Mouse (Mus musculus) right cerebral cortex, postnatal 10 days (tissue): ENCODE data around the gene Sclt1.

ENCODE experiments used
- DNase-seq, 2 experiments: peaks; one replicate each; pipeline ENCODE4 v3.0.0; 2021; ENCODE audit warnings: low spot score in 2 of 2

The Sclt1 gene

GRCm38 (mm10) chr3:41606330-41606664, 136.0 kb downstream of the Sclt1 start:
- DNase-seq = peak in 1 of 2 experiments; percentile 22

- DNase-seq = peak in 1 of 2 experiments; percentile 25
These were observed 136.5 kb downstream of the Sclt1 start for GRCm38 (mm10) chr3:41605601-41606329.

GRCm38 (mm10) chr3:41604629-41605321, 137.5 kb downstream of the Sclt1 start:
- DNase-seq = peak in 1 of 2 experiments; percentile 20

GRCm38 (mm10) chr3:41603470-41604019, 138.8 kb downstream of the Sclt1 start:
- no peak for DNase-seq

- no peak for DNase-seq
These were observed 139.4 kb downstream of the Sclt1 start for GRCm38 (mm10) chr3:41602933-41603332.

DNA sequence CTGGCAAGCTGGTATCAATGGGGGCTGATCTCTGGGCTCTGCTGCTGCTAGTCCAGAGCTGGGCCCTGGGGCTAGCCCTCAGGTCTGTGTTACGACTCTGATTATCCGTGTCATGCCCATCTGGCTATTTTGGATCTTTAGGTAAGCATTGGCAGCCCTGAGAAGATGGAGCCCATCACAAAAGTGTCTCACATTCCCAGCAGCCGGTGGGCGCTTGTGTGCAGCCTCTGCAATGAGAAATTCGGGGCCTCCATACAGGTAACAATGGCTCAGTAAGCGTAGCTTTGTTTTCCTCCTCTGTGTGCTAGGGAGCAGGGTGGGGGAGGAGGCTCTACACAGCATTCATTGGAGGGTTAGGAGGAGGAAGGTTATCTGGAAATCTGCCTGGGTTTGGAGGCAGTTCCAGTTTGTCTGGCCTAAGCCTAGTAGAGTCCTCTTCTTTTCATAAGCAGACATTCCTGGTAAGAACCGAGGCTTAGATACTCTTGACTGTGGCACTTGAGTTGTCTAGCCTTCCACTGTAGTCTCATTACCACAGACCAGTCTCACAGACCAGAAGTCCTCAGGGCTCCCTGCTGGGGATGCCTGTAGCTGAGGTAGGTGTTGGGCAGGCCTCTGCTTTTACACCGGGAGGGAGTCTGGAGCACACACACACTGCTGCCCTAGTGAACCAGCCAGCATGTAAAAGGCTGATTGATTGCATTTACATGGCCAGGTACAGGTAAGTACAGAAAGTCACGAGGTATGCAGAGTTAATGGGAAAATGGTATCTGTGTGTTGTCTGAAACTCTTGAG, 140.9 kb downstream of the Sclt1 start:
- DNase-seq = no peak

DNA sequence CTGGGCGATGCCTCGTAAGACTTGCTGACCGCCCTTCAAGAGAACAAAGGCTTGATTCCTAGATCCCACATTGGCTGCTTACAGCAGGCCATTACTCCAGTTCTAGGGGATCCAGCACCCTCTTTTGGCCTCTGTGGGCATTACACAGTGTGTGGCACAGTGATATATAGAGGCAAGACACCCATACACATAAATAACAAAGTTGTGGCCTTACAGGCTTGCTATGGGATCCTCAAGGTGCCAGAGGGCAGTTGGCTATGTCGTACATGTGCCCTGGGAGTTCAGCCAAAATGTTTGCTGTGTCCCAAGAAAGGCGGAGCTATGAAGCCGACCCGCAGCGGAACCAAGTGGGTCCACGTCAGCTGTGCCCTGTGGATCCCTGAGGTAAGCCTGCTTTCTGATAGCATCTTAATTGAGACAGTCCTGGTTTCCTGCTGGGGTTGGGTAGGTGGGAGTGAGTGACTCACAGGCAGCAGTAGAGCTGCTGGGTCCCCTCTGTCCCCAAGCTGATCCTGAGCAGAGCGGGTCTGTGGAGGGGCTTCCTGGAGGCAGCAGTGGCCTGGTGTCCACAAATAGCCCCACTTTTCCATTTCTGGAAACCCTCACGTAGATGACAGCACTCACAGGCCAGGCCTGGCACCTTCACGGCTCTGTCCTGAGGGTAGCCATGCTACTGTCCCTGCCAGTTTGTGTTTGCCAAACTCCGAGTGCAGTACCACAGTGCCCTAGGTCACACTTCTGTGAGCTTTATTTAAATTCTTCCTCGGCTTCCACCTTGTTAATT, 142.3 kb downstream of the Sclt1 start:
- DNase-seq = peak in 1 of 2 experiments; percentile 63

DNA sequence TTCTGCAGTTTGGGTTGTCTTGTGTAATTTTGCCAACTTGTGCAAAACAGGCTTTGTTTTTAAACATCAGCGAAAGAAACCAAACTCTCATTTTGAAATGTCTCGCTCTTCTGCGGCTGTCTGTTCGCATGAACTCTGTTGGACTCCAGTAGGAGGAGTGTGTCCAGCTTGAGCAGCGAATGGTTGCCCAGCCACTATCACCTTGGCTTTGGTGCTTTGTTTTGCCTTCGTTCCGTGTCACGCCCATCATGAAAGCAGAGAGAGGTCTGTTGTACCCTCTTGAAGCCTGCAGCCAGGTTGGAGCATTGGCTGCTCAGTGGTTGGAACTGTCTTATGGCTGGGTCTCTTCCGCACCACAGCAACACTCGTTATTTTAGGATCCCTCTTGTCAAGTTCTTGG, 143.1 kb downstream of the Sclt1 start:
- no peak for DNase-seq

DNA sequence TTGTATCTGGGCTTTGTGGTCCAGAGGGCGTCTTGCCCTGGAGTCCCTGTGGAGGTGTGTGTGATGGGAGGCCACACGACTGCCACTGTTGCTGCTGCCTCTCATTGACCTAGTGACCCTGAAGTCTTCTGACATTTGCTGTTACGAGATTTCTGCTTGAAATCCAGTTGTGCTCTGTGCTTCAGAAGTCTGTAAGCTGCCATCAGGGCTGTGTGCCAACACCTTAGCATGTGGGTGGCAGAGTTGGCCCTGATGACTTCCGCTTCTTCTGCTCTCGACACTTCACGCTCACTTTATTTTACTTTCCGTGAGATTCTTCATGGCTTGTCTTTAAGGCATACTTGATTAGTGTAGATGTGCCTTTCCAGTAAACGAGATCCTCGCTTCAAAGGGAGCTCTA, 143.9 kb downstream of the Sclt1 start:
- no peak for DNase-seq

GRCm38 (mm10) chr3:41597036-41597435, 145.3 kb downstream of the Sclt1 start:
- no peak for DNase-seq

DNA sequence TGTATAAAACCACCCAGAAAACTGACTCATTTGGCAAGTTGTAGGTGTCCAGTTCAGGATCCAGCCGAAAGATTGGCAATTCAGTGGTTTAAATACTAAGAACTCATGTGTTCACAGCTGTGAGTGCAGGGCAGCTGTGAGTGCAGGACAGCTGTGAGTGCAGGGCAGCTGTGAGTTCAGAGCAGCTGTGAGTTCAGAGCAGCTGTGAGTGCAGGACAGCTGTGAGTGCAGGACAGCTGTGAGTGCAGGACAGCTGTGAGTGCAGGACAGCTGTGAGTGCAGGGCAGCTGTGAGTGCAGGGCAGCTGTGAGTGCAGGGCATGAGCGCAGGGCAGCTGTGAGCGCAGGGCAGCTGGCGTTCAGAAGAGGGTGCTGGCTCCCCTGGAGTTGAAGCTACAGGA, 147.3 kb downstream of the Sclt1 start:
- no peak for DNase-seq

- no peak for DNase-seq
These were observed 148.0 kb downstream of the Sclt1 start for GRCm38 (mm10) chr3:41594097-41594879.

GRCm38 (mm10) chr3:41592805-41593204, 149.5 kb downstream of the Sclt1 start:
- DNase-seq = no peak

- DNase-seq = no peak
These were observed 150.6 kb downstream of the Sclt1 start for GRCm38 (mm10) chr3:41591651-41592170.

GRCm38 (mm10) chr3:41590695-41591559, 151.4 kb downstream of the Sclt1 start:
- DNase-seq = no peak

GRCm38 (mm10) chr3:41589988-41590387, 152.3 kb downstream of the Sclt1 start:
- no peak for DNase-seq

DNA sequence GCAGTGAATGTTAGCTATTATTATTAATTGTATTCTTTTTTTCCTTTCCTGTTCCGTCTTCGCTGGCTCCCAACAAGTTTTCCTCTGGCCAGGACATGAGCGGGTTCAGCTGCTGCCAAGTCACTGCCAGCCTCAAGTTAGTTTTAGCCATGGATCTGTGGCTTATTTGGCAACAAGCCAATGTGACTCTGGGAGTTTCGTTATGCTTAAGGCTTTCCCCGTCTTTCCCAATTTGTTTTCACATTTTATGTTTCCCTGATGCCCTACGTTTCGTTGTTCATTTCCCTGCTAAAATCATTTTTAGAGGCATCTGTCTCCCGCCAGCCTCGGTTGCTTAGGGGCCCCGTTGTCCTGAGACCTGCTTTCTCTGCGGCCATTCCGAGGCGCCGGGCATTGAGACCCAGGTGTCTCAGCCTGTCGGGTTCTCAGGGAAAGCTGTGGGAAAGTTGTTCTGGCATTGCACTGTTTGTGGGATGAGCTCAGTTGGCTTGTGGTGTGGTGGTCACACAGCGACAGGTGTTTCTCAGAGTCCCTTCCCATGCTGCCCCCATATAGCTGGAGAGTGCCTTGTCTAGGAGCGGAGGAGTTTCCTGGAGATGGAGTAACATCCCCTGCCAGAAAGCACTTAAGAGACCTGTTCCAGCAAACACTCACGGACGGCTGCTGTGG, 152.9 kb downstream of the Sclt1 start:
- DNase-seq = no peak

DNA sequence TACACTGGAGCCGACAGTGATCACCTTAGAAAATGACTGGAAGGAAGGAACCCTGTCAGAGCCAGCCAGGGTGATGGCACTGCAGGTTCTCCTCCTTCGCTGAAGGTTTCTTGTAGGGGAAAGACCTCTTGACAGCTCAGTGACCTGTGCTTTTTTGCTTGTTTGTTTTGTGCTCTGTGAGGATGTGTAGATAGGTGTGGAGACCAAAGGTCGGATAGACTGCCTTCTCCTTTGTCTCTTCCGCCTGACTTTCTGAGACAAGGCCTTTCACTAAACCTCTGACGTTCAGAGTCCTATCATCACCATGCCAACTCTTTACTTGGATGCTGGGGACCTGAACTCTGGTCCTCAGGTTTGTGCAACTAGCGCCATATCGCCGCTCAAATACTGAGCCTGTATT, 153.8 kb downstream of the Sclt1 start:
- DNase-seq = no peak

GRCm38 (mm10) chr3:41587588-41587987, 154.7 kb downstream of the Sclt1 start:
- no peak for DNase-seq
